Mouse (Mus musculus) lung, postnatal 0 days (tissue): ENCODE measurements around the gene March5.

Experiments used
- CTCF ChIP-seq: IDR thresholded peaks from 2 replicates; pipeline ENCODE4 v1.5.1; 2016; ENCODE audit warnings: antibody characterized with exemption, mild to moderate bottlenecking
- EP300 ChIP-seq: IDR thresholded peaks from 2 replicates; pipeline ENCODE4 v1.6.1; 2016; ENCODE audit warnings: antibody characterized with exemption, mild to moderate bottlenecking, control low read depth

- no peak for TF ChIP-seq CTCF
- TF ChIP-seq EP300: no peak
Measured at GRCm38 (mm10) chr19:37210457-37210856, 3.1 kb downstream of the March5 start.
